Mouse (Mus musculus) layer of hippocampus, adult 8-10 months (tissue): ENCODE measurements around the gene Gm49661. TPM values are rescaled to one million over a fixed set of nuclear protein-coding genes. Genes with fewer than 3 reads are reported as not detected.

Source experiments
- DNase-seq, 2 experiments: peaks; one replicate each; pipeline ENCODE4 v3.0.0; 2022; ENCODE audit warnings: low spot score in 2 of 2
- total RNA-seq, 4 experiments: library from RNA; stranded (reverse); gene quantifications; 2 replicates each; pipeline ENCODE4 v1.2.4; 2022

Gene Gm49661
- total RNA-seq, result not detected

DNA sequence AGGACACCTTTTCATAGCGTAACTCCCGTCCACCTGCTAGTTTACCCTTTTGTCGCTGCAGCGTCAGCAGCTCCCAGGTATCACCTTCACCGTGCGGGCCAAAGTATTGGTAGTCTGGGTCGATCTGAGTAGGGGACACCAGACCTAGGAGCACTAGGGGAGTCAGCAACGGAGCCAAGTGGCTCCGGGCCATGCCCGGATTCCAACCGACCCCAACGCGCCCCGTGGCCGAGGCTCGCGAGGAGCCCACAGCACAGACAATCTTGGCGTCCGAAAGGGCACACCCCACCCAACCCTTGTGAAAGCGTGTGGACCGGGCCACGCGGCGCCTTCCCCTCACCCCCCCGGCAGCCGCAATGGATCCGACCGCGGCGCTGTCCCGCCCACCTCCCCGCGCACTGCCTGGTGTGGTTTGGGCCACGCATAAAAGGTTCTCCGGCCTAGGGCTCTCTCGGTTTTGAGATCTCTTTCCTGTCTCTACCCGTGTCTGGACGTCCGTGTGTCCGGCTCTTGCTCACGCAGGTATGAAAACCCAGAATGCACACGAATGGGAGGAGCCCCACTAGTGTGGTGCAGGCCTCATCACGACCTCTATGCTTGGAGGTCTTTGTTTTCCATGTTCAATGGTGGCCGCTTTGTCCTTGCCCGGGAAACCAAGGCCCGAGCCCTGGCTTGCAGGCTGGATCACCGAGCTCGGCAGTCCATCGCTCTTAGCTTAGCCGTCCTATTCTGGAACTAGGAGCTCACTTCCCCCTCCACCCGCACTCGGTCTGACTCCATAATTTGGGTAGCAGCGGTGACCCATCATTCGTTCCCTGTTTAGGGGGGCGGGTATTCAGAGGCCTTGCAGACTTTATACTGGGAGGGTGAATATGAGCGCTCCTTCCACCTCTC lies at the start of gene Gm49661, which contains the start of the genes Prdx2 and Rnaseh2a:
TSS of gene Gm49661 (minus strand) at position 193 of the 894 bp plus-strand sequence.
TSS of gene Prdx2 (plus strand) at position 347 of the 894 bp plus-strand sequence.
TSS of gene Rnaseh2a (minus strand) at position 527 of the 894 bp plus-strand sequence.
- DNase-seq, result peak; percentile 50 to 69

DNA sequence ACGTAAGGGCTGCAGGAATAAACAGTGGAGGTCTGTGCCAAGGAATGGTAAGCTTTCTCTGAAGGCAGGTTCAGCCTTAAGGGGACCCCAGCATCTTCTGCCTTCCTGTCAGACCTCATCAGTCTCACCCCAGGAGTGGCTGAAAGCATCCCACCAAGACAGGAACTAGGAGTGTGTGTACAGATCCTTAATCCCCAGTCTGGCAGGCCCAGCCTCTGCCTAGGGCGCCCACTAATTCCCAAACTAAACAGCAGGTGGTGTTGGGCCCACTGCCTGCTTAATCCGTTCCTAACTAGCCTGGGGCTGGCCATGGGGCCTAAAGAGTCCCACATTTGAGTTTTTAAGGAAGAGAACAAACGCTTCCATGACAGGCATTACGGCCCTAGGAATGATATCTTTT lies 48.0 kb upstream of the Gm49661 start:
- DNase-seq, result no peak

DNA sequence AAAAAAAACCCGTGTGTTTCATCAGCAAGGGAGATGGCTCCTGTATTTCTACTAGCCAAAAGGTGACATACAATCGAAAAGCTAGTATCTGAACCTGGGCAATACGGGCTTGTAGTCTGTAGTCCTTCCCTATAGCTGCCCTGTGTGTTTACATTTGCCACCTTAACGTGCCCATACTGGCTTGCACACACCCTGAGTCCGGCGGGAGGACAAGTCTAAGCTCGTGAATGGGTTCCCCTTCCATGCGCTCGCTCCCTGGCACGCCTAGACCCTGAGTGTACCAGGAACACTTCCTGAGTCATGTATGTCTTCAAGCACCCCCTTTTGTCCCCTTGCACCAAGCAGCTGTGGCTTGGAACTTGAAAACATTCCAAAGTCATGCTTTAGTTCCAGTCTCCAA lies 47.5 kb upstream of the Gm49661 start:
- DNase-seq, result no peak

DNA sequence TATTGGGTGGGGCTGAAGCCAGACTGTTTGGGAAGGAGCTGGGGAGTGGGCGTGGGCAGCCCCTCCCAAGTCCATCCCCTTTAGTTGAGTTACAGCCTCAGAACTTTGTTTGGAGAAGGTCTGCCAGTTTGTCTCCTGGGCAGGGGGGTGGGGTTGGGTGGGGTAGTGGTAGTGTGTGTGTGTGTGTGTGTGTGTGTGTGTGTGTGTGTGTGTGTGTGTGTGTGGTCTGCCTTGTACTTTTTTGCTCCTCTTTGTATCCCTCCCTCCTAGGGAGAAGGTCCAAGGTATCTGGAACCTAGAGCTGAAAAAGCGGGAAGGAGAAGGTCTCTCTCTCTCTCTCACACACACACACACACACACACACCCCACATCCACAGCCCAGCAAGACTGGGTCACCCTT lies 45.2 kb upstream of the Gm49661 start, which contains the start of gene Best2:
TSS of gene Best2 (minus strand) at position 101 of the 400 bp plus-strand sequence.
- no peak for DNase-seq

DNA sequence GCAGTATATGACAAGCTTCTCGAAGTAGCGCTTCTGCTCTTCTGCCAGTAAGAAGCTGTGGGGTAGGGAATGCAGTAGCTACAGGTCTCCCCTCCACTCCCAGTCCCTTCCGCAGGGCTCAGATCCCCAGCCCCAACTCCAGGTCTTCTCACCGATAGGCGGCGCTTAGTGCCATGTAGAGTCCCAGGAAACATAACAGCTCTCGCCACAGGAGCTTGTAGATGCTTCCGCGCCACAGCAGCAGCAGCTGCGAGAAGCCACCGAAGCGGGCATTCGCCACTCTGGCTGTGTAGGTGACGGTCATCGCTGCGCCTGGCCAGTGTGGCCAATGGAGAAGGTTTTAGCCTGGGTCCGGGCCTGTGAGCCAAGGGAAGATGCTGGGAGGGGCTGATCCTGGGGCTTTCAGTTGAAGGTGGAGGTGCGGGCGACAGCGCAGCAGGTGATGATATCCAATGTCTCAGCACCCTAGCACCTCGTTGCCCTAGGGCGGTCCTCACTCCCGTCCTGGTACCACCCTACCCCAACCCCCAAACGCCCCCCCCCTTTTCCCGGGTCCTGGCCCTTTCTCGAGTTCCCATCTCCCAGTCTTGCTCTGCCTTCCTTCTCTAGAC lies 44.1 kb upstream of the Gm49661 start:
- peak; percentile 64 to 75 for DNase-seq

DNA sequence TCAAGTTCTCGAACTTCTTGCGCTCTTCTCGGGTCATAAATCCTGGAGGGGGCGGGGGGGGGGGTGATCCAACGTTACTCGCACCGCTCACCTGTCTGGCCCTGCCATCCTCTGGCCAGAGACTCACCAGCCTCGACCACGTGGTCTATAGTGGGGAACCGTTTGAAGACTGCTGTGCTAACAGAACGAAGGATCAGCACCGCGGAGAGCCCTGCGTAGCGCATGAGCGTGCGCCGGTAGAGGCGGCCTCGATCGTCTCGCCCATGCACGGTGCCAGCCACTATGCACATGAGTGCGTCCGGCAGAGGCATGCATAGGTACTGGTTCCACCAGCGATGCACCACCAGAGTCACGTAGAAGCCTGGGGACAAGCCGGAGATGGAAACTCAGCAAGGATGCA lies 42.0 kb upstream of the Gm49661 start:
- no peak for DNase-seq

DNA sequence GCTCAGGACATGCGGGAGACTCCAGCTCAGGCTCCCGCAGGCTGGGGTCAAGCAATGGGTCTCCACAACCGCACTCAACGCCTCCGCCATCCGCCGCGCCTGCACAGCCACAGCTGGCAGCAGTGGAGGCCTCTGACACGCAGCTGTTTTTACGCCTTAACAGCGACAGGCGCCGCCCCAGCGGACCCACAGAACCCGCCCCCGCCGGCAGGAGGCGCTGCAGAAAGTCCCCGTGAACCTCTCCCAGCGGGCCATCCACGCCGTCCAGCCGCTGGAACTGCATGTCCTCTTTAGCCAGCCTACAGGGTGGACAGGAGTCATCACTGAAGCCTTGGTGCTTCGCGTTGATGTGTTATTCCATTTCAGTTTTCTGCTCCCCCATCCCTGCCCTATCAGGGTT lies 38.5 kb upstream of the Gm49661 start:
- DNase-seq, result no peak

DNA sequence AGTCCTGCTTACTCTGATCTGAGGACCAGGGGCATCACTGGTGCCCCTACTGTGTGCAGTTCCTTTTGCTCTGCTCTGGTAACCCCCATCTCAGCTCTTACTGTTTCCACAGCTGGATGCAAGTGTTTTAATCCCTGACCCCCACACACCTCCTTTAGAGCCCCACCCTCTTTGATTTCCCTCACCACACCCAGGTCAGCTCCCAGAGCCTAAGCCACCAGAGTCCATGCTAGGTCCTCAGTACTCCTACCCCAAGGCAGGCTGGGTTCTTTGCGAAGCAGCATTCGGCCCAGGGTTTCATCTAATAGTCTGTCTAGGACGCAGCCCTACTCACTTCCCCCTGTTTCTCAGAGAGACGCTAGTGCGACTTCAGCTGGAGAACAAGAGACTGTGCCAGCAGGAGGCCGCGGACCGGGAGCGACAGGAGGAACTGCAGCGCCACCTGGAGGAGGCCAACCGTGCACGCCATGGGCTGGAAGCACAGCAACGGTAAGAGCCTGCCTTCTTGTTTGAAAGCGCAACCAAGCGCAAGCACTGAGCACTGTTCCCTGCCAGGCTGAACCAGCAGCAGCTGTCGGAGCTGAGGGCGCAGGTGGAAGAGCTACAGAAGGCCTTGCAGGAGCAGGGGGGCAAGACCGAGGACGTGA lies 28.5 kb upstream of the Gm49661 start:
- DNase-seq, result peak; percentile 86 to 92

DNA sequence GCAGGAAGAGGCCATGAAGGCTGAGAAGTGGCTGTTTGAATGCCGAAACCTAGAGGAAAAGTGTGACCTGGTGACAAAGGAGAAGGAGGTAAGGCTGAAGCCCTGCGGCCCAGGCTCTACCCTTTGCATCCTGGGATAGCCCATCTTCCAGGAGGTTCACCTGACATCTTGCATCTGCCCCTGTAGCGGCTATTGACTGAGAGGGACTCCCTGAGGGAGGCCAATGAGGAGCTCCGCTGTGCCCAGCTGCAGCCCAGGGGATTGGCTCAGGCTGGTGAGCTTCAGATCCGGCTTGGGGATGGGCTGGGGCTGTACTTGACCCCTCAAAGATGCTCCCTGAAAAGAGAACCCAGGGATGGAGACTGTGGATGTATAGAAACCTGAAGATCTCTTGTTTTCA lies 27.7 kb upstream of the Gm49661 start:
- DNase-seq, result no peak

DNA sequence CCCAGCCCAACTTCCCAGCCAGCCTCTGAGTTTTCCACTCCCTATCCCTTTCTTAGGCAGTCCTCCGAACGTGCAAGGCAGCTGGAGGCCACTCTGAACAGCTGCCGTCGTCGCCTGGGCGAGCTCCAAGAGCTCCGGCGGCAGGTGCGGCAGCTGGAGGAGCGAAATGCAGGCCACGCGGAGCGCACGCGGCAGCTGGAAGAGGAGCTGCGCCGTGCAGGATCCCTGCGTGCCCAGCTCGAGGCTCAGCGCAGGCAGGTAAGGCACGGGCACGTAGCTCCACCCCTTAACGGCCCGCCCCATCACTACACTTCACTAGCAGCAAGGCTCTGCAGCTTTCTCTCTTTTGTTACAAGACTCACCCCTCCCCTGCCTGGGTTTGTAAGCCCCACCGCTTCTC lies 26.4 kb upstream of the Gm49661 start:
- DNase-seq, result no peak

DNA sequence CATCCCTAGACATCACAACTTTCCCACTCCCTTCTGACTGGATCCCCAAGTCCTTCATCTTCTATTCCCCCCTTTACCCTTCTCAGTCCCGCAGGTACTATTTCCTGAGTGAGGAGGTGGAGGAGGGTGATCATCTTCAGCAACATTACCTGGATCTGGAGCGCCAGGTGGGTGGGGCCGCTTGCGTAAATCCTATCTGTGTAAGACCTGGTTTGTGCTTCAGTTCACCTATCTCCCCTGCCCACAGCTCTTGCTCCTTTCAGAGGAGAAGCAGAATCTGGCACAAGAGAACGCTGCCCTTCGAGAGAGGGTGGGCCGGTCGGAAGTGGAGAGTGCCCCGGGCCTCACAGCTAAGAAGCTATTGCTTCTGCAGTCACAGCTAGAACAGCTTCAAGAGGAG lies 25.1 kb upstream of the Gm49661 start:
- DNase-seq, result no peak

DNA sequence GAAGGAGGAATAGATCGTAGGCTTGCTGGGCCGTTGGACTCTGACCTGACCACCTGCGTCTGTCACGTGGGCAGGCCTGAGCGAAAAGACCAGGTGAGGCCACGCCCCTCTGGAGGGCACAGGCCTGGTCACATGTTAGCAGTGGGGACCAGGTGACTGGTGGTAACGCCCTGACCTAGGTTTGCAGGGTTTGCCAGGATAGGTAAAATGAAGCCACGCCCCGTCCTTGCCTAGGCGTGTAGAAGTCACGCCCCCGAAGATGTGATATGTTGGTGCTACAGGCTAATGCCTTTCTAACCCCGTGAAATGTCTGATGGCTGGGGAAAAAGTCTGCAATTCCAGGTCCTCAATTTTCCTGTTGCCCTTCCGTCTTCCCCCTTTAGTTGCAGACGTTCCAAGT lies 21.6 kb upstream of the Gm49661 start:
- peak in 1 of 2 experiments; percentile 55 for DNase-seq

DNA sequence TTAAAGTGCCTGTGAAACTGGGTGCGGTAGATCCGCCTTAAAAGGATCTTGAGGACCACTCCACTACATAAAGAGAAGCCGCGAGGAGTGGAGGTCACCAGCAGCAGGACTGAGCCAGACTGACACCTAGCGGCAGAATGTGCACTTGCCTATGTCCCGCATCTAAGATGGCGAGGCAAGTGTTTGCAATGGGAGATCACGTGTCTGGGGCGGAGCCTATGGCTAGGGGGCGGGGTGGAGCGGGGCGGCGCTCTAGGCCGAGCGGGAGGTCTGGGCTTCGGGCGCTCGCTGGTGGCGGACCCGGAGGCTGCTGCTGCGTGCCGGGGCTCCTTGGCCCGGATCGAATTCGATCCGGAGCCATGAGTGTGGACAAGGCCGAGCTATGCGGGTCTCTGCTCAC lies 21.1 kb upstream of the Gm49661 start, which contains the start of gene Hook2:
TSS of gene Hook2 (plus strand) at position 255 of the 400 bp plus-strand sequence.
- peak; percentile 96 to 98 for DNase-seq

DNA sequence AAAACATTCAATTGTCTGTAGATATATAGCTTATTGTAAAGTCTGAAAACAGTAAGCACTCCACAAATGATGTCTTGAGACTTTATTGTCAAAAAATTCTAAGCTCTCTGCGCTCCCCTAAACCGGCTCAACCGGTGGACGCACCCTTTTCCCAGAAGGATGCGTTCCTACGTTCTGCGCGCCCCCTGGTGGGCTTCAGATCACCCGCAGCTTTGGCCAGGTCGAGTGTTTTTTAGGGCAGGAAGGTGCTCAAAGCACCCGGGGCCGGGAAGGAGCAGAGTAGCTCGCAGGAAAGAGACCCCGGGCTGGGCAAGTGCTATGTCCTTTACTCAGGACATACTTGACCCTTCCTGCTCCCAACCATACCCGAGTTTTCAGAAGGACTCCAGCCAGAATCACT lies 20.6 kb upstream of the Gm49661 start:
- DNase-seq, result peak; percentile 83 to 87

DNA sequence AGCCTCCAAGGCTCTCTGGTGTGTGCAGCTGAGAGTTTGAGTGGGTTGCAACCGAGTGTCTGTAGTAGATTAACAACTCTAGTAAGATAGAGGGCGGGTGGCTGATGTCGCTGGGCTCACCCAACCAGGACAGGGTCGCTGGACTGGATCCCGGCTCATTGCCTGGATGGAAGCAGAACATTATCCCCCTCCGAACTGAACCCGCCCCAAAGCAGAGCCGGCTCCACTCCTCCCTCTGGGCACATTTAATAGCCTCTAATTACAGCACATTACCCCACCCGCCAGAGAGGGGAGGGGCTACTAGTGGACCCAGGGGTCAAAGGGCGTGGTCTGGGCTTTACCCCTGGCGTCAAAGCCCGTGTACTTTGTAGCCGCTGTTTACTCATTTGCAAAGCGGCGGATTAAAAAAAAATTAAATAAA lies 20.1 kb upstream of the Gm49661 start:
- no peak for DNase-seq

DNA sequence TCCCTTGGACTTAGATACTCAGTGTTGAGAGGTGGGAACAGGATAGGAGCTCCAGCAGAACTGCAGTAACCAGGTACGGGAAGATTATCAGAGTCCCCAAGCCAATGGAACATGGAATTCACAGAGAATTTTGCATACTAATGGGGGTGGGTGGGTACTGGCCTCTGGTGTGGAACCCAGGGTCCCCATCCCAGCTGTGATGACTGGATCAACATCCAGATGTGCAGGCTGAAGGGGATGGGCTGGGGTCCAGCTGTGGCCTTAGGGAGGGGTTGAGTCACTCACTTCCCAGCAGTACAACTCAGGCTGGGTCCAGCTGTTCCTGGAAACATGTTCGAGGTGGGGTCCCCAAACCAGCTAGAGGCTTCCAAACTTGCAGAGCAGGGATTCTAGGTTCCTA lies 18.7 kb upstream of the Gm49661 start:
- DNase-seq, result no peak

DNA sequence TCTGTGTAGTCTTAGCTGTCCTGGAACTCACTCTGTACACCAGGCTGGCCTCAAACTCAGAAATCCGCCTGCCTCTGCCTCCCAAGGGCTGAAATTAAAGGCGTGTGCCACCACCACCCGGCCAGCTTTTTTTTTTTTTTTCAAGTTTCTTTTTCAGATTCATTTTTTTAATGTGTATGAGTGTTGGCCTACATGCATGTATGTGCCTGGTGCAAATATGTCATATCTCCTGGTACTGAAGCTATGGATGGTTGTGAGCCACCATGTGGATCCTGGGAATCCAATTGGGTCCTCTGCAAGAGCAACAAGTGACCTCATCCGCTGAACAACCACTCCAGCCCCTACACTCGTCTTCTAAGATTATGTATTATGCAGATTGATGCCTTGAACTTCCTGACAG lies 18.2 kb upstream of the Gm49661 start:
- DNase-seq, result no peak

DNA sequence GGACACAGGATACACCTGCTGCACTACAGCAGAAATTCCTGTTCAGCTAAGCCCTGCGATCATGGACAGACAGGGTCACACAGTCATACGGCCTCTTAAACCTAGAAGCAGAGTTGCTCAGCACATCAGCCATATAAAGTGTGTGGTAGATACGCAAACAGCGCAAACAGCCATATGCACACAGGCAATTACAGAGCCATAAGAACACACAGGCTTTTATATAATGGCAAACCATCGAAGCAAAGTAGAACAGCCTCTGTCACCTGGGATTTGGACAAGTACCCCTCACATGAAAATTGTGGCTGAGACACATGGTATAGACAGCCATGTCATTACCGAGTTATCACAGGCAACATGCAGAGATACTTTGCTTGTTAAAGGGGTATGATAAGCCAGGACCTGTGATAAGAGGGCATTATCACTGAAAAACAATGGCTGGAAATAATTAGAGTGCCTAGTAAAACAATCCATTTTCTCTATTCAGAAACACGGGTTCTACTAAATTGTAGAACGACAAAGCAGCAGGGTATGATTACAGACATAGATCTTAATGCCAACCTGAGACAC lies 17.2 kb upstream of the Gm49661 start:
- DNase-seq, result peak in 1 of 2 experiments; percentile 24

DNA sequence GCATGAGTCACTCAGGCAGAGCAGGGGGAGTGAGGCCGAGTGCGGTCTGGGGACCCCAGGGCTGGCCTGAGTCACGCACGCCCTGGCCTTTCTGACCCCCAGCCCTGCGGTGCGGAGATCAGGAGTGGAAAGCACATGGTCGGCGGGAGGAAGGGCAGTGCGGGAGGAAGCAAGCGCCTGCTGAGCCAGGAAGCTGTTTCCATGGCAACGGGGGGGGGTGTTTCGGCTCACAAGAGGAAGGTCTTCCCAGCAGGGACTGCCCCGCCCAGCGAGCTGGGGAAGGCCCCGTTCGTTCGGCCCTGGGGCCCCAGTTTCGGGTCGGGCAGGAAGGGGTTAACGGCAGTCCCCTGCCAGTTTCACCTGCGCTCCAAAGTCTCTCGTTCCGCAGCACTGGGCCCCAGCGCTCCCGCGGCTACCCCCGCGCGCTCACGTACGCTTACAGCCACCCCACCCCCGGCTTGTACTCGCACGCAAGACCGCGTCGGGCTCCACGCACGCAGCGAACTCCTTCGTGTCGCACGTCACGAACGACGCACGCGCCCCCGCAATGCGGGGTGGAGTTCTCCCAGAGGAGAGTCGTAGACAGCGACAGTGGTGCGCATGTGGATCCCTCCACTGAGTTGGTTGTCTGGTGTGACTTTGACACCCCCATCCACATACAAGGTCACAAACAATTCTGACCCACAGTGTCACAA lies 16.6 kb upstream of the Gm49661 start:
- peak; percentile 93 to 94 for DNase-seq

DNA sequence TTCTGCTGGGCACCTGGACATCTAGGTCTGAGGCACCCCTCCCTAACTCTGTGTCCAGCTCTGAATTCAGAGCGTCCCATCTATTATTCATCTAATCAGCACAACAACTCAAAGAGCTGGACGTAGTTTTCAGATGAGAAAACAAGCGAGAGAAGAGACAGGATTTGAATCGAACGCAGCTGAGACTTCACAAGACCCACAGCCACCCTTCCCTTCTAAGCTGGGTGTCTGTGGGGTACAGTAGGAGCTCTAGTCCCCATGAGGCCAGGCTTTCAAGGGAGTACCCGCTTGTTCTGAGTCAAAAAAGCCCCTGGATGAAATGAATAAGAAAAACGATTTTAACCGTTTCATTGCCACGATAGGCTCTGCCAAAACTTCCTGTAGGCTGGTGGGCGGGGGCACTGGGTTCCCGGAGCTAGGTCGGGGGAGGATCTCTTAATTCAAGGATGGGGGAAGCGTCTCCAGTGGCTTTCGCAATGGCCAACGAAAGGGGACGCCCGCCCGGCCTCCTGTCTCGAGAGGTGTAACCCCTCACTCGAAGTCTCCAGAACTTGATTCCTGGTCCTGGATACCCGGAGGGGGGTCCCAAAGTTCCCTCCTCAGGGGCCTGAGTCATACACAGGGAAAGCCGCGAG lies 15.9 kb upstream of the Gm49661 start:
- DNase-seq, result no peak
